In genomic region chr7:36538111-36538510, GRCm38 (mm10) we compare ENCODE assay signal across 19 mouse cellular contexts.
"Had no signal": no experiment of that assay in that cellular context is flagged by ENCODE, and none has a peak within 500 bp of the region (broad histone marks: within the 10 kb centered on the region; RNA-seq: fewer than 3 reads in every experiment).

No protein-coding gene starts in this region.

- H3K4me2 ChIP-seq: liver, embryonic 12.5 days; lung, embryonic 14.5 days; midbrain, embryonic 13.5 days; midbrain, embryonic 15.5 days; neural tube, embryonic 12.5 days had no signal

- H3K9me3 ChIP-seq: liver, embryonic 12.5 days; midbrain, embryonic 10.5 days; midbrain, embryonic 15.5 days; neural tube, embryonic 12.5 days had no signal

- H3K27ac ChIP-seq: liver, embryonic 12.5 days; liver, embryonic 14.5 days; midbrain, embryonic 10.5 days; midbrain, embryonic 13.5 days; midbrain, embryonic 15.5 days; neural tube, embryonic 12.5 days had no signal

- DNase-seq: lung, adult 18-20 months; lung, embryonic 14.5 days; lung, postnatal 10 days; lung, postnatal 4 days; retina, postnatal 1 day; right cerebral cortex, adult 18-20 months; right cerebral cortex, postnatal 25 days; right cerebral cortex, postnatal 4 days; spleen, adult 18-20 months; thymus, adult 18-20 months; thymus, postnatal 14 days; thymus, postnatal 36 days had no signal

- H3K4me1 ChIP-seq: liver, embryonic 12.5 days; midbrain, embryonic 10.5 days; midbrain, embryonic 13.5 days; midbrain, embryonic 15.5 days; neural tube, embryonic 12.5 days had no signal

- H3K4me3 ChIP-seq: liver, embryonic 12.5 days; midbrain, embryonic 10.5 days; midbrain, embryonic 13.5 days; midbrain, embryonic 15.5 days; myocyte; neural tube, embryonic 12.5 days had no signal

- H3K9ac ChIP-seq: liver, embryonic 12.5 days; liver, embryonic 14.5 days; lung, embryonic 14.5 days; midbrain, embryonic 13.5 days; midbrain, embryonic 15.5 days; neural tube, embryonic 12.5 days had no signal

- H3K36me3 ChIP-seq: liver, embryonic 12.5 days; midbrain, embryonic 10.5 days; midbrain, embryonic 13.5 days; midbrain, embryonic 15.5 days; neural tube, embryonic 12.5 days had no signal

- H3K27me3 ChIP-seq: liver, embryonic 12.5 days; midbrain, embryonic 13.5 days; midbrain, embryonic 15.5 days; neural tube, embryonic 12.5 days had no signal

- ATAC-seq: liver, embryonic 12.5 days; midbrain, embryonic 13.5 days; midbrain, embryonic 15.5 days had no signal
